Mouse (Mus musculus) midbrain, embryonic 15.5 days (tissue): ENCODE measurements around the gene Mtmr6. TPM values are rescaled to one million over a fixed set of nuclear protein-coding genes. Genes with fewer than 3 reads are reported as not detected.
"Not testable (repeated sequence)": the region's sequence is repeated elsewhere in the genome, so short reads cannot be mapped to it uniquely, and the experiment has no call there.

Experiments
- ATAC-seq: fragments of 200-750 bp; cut with Nextera tagmentation; replicated peaks from 2 replicates; pipeline ENCODE4 v1.8.0; 2017; ENCODE audit warnings: moderate TSS enrichment
- H3K27ac ChIP-seq: fragments of 300-500 bp; sonication (generic); 2 replicates; pipeline ENCODE4 v1.5.1; 2015; ENCODE audit warnings: mild to moderate bottlenecking, inconsistent platforms
- H3K27me3 ChIP-seq: fragments of 300-500 bp; sonication (generic); replicated peaks from 2 replicates; pipeline ENCODE4 v1.6.1; 2015; ENCODE audit warnings: inconsistent platforms
- H3K36me3 ChIP-seq: fragments of 300-500 bp; sonication (generic); replicated peaks from 2 replicates; pipeline ENCODE4 v1.6.1; 2015; ENCODE audit warnings: inconsistent platforms
- H3K4me1 ChIP-seq: fragments of 300-500 bp; sonication (generic); 2 replicates; pipeline ENCODE4 v1.6.1; 2015; ENCODE audit warnings: inconsistent platforms
- H3K4me2 ChIP-seq: fragments of 300-500 bp; sonication (generic); 2 replicates; pipeline ENCODE4 v1.6.1; 2015; ENCODE audit warnings: inconsistent platforms, mild to moderate bottlenecking, moderate library complexity
- H3K4me3 ChIP-seq: fragments of 300-500 bp; sonication (generic); 2 replicates; pipeline ENCODE4 v1.5.1; 2015; ENCODE audit warnings: mild to moderate bottlenecking, inconsistent platforms
- H3K9ac ChIP-seq: fragments of 300-500 bp; sonication (generic); 2 replicates; pipeline ENCODE4 v1.6.1; 2015; ENCODE audit warnings: mild to moderate bottlenecking, inconsistent platforms
- H3K9me3 ChIP-seq: fragments of 300-500 bp; sonication (generic); 2 replicates; pipeline ENCODE4 v1.6.1; 2016; ENCODE audit warnings: inconsistent platforms
- WGBS: fragments of 180-500 bp; shearing (Covaris S2); methylation state at CpG from one replicate; pipeline ENCODE4 v1.1.7; 2015; ENCODE audit warnings: mixed read lengths; 5-methylcytosine and 5-hydroxymethylcytosine counted together
- microRNA counts: library from miRNA; unstranded; fragments of <30 nt; microRNA quantifications from one replicate; lab custom pipeline; 2016
- microRNA-seq: library from miRNA; unstranded; fragments of <30 nt; microRNA quantifications from one replicate; pipeline ENCODE4, GENCODE M21; 2016
- polyA plus RNA-seq: library from polyadenylated mRNA; unstranded; fragments of >200 nt; fragmentation: Nextera tagmentation; extraction: Ambion mirVana; gene quantifications from 2 replicates; pipeline ENCODE4 v1.2.1, GENCODE M21; 2015

Gene Mtmr6
- polyA plus RNA-seq, 1 experiment from 2014 or later = 58.6 TPM

- WGBS = 56% methylated on average over 4 of the region's 4 CpGs
- no peak for ATAC-seq
- no peak overlapping the region for H3K4me2 ChIP-seq
- H3K9ac ChIP-seq = no peak overlapping the region
- H3K36me3 ChIP-seq = no peaks in the 10 kb centered on the region; the same call in 1 of the 2 replicates
- peaks cover 3% of the 10 kb centered on the region; the same call in 1 of the 2 replicates for H3K4me1 ChIP-seq
- H3K27me3 ChIP-seq = no peaks in the 10 kb centered on the region
- H3K9me3 ChIP-seq = no peaks in the 10 kb centered on the region
- H3K4me3 ChIP-seq = no peak overlapping the region
- H3K27ac ChIP-seq = no peak overlapping the region
These were observed 37.4 kb downstream of the Mtmr6 start for GRCm38 (mm10) chr14:60302441-60302840.

- 98% methylated on average over 2 of the region's 2 CpGs for WGBS
- ATAC-seq = no peak
- H3K27ac ChIP-seq = no peak overlapping the region
These were observed 39.6 kb downstream of the Mtmr6 start for GRCm38 (mm10) chr14:60304441-60305220.

GRCm38 (mm10) chr14:60308113-60308512 lies 43.1 kb downstream of the Mtmr6 start:
- no peak overlapping the region for H3K4me2 ChIP-seq
- H3K27ac ChIP-seq = no peak overlapping the region
- no peaks in the 10 kb centered on the region for H3K36me3 ChIP-seq
- H3K27me3 ChIP-seq = no peaks in the 10 kb centered on the region
- H3K9ac ChIP-seq = no peak overlapping the region
- WGBS = 66% methylated on average over 6 of the region's 6 CpGs
- 0 out of 2 replicates have a peak, but pooled peaks have one; percentile 37 for ATAC-seq
- H3K4me1 ChIP-seq = no peaks in the 10 kb centered on the region; the same call in 1 of the 2 replicates
- H3K9me3 ChIP-seq = no peaks in the 10 kb centered on the region
- H3K4me3 ChIP-seq = no peak overlapping the region

More at GRCm38 (mm10) chr14:60304441-60305220, 39.6 kb downstream of the Mtmr6 start:
- Histone ChIP-seq H3K4me2 (no peak overlapping the region), H3K4me1 (peaks cover 3% of the 10 kb centered on the region; the same call in 1 of the 2 replicates), H3K36me3 (no peaks in the 10 kb centered on the region; the same call in 1 of the 2 replicates), H3K4me3 (no peak overlapping the region), H3K9me3 (no peaks in the 10 kb centered on the region), H3K27me3 (no peaks in the 10 kb centered on the region), H3K9ac (no peak overlapping the region)

- Histone ChIP-seq H3K4me1 (no peaks in the 10 kb centered on the region; the same call in 1 of the 2 replicates), H3K27ac (peak overlapping the region; percentile 23; the same call in 1 of the 2 replicates), H3K9ac (no peak overlapping the region), H3K27me3 (no peaks in the 10 kb centered on the region), H3K36me3 (no peaks in the 10 kb centered on the region), H3K4me2 (no peak overlapping the region), H3K9me3 (no peaks in the 10 kb centered on the region), H3K4me3 (no peak overlapping the region)
- 39% methylated on average over 4 of the region's 4 CpGs for WGBS
- 0 out of 2 replicates have a peak, but pooled peaks have one; percentile 37 for ATAC-seq
These were observed 45.7 kb downstream of the Mtmr6 start for GRCm38 (mm10) chr14:60310691-60311090.

GRCm38 (mm10) chr14:60319231-60319630 lies 54.2 kb downstream of the Mtmr6 start:
- no peak overlapping the region for H3K4me2 ChIP-seq
- H3K27me3 ChIP-seq = no peaks in the 10 kb centered on the region
- H3K4me3 ChIP-seq = no peak overlapping the region
- H3K4me1 ChIP-seq = no peaks in the 10 kb centered on the region
- 95% methylated on average over 1 of the region's 1 CpGs for WGBS
- no peak for ATAC-seq
- H3K9me3 ChIP-seq = no peaks in the 10 kb centered on the region
- H3K36me3 ChIP-seq = no peaks in the 10 kb centered on the region
- no peak overlapping the region for H3K9ac ChIP-seq
- H3K27ac ChIP-seq = no peak overlapping the region

GRCm38 (mm10) chr14:60320813-60321212 lies 55.8 kb downstream of the Mtmr6 start:
- H3K9ac ChIP-seq = no peak overlapping the region
- H3K4me3 ChIP-seq = no peak overlapping the region
- WGBS = 71% methylated on average over 3 of the region's 3 CpGs
- no peaks in the 10 kb centered on the region for H3K27me3 ChIP-seq
- H3K9me3 ChIP-seq = no peaks in the 10 kb centered on the region
- no peak overlapping the region for H3K4me2 ChIP-seq
- H3K4me1 ChIP-seq = no peaks in the 10 kb centered on the region
- H3K36me3 ChIP-seq = no peaks in the 10 kb centered on the region
- no peak for ATAC-seq
- H3K27ac ChIP-seq = no peak overlapping the region

GRCm38 (mm10) chr14:60340001-60340400 lies 75.0 kb downstream of the Mtmr6 start:
- H3K27ac ChIP-seq, H3K4me1 ChIP-seq, H3K9me3 ChIP-seq, H3K27me3 ChIP-seq, H3K4me2 ChIP-seq, H3K36me3 ChIP-seq, ATAC-seq, H3K9ac ChIP-seq, H3K4me3 ChIP-seq: not testable (repeated sequence)
- WGBS = 76% methylated on average over 5 of the region's 5 CpGs

GRCm38 (mm10) chr14:60340570-60340969 lies 75.5 kb downstream of the Mtmr6 start:
- Histone ChIP-seq H3K27me3 (no peaks in the 10 kb centered on the region), H3K4me3 (no peak overlapping the region), H3K4me2 (no peak overlapping the region), H3K9ac (no peak overlapping the region), H3K4me1 (no peaks in the 10 kb centered on the region), H3K9me3 (no peaks in the 10 kb centered on the region), H3K36me3 (no peaks in the 10 kb centered on the region), H3K27ac (no peak overlapping the region)
- WGBS = 84% methylated on average over 4 of the region's 4 CpGs
- no peak for ATAC-seq

- 94% methylated on average over 6 of the region's 6 CpGs for WGBS
- no peak for ATAC-seq
These were observed 80.4 kb downstream of the Mtmr6 start for GRCm38 (mm10) chr14:60345326-60345876.

More at GRCm38 (mm10) chr14:60345326-60345876, 80.4 kb downstream of the Mtmr6 start:
- H3K4me2 ChIP-seq = no peak overlapping the region
- no peak overlapping the region for H3K4me3 ChIP-seq
- H3K36me3 ChIP-seq = no peaks in the 10 kb centered on the region
- no peak overlapping the region for H3K27ac ChIP-seq
- H3K9me3 ChIP-seq = no peaks in the 10 kb centered on the region
- no peaks in the 10 kb centered on the region for H3K27me3 ChIP-seq
- no peaks in the 10 kb centered on the region for H3K4me1 ChIP-seq
- H3K9ac ChIP-seq = no peak overlapping the region

MicroRNAs encoded within 50 kb of the gene (microRNA counts, 519-probe panel; counts per million panel counts)
- microRNA mmu-miR-719 (lab: Ali Mortazavi, UCI) = not detected

Small RNA genes within 50 kb of the gene (microRNA-seq; reads per million reads assigned to microRNA genes)
- gene Mir719 = not detected

Other genes with a start within 250 kb of the Mtmr6 start
- 46.7 and 49.6 TPM in 2 replicates for gene Atp8a2, start 68.0 kb upstream of the Mtmr6 start, polyA plus RNA-seq
- gene Nupl1, start 13.8 kb upstream of the Mtmr6 start, polyA plus RNA-seq = 0.09 and 0.12 TPM in 2 replicates
- 48.3 and 51.1 TPM in 2 replicates for gene Gm49336, start 13.7 kb upstream of the Mtmr6 start, polyA plus RNA-seq
- gene Amer2, start 108.0 kb downstream of the Mtmr6 start, polyA plus RNA-seq = 31.3 and 35.0 TPM in 2 replicates